Mouse (Mus musculus) lung, embryonic 15.5 days (tissue): ENCODE results near the gene Orm3. TPM values are rescaled to one million over a fixed set of nuclear protein-coding genes. Genes with fewer than 3 reads are reported as not detected.

Source experiments
- ATAC-seq: fragments of 200-750 bp; cut with Nextera tagmentation; 2 replicates; pipeline ENCODE4 v1.8.0; 2017; ENCODE audit warnings: moderate number of reproducible peaks, borderline replicate concordance; ENCODE audit not compliant: low FRiP score, low TSS enrichment; ENCODE audit errors: extremely low read depth
- H3K27ac ChIP-seq: fragments of 300-500 bp; sonication (generic); 2 replicates; pipeline ENCODE4 v1.5.1; 2015; ENCODE audit warnings: moderate library complexity, mild to moderate bottlenecking, inconsistent platforms
- H3K27me3 ChIP-seq: fragments of 300-500 bp; sonication (generic); 2 replicates; pipeline ENCODE4 v1.6.1; 2015; ENCODE audit warnings: inconsistent platforms
- H3K36me3 ChIP-seq: fragments of 300-500 bp; sonication (generic); 2 replicates; pipeline ENCODE4 v1.6.1; 2015; ENCODE audit warnings: inconsistent platforms
- H3K4me1 ChIP-seq: fragments of 300-500 bp; sonication (generic); 2 replicates; pipeline ENCODE4 v1.6.1; 2015; ENCODE audit warnings: inconsistent platforms
- H3K4me2 ChIP-seq: fragments of 300-500 bp; sonication (generic); 2 replicates; pipeline ENCODE4 v1.6.1; 2015; ENCODE audit warnings: inconsistent platforms, mild to moderate bottlenecking, moderate library complexity
- H3K4me3 ChIP-seq: fragments of 300-500 bp; sonication (generic); 2 replicates; pipeline ENCODE4 v1.5.1; 2015; ENCODE audit warnings: mild to moderate bottlenecking, inconsistent platforms
- H3K9ac ChIP-seq: fragments of 300-500 bp; sonication (generic); 2 replicates; pipeline ENCODE4 v1.6.1; 2015; ENCODE audit warnings: inconsistent platforms
- H3K9me3 ChIP-seq: fragments of 300-500 bp; sonication (generic); 2 replicates; pipeline ENCODE4 v1.6.1; 2016; ENCODE audit warnings: inconsistent platforms
- WGBS: fragments of 180-500 bp; shearing (Covaris S2); methylation state at CpG from one replicate; pipeline ENCODE4 v1.1.7; 2015; 5-methylcytosine and 5-hydroxymethylcytosine counted together
- polyA plus RNA-seq: library from polyadenylated mRNA; unstranded; fragments of >200 nt; fragmentation: Nextera tagmentation; extraction: Ambion mirVana; gene quantifications from 2 replicates; pipeline ENCODE4 v1.2.1, GENCODE M21; 2015

Orm3 gene
- polyA plus RNA-seq, 1 experiment from 2014 or later: not detected

DNA sequence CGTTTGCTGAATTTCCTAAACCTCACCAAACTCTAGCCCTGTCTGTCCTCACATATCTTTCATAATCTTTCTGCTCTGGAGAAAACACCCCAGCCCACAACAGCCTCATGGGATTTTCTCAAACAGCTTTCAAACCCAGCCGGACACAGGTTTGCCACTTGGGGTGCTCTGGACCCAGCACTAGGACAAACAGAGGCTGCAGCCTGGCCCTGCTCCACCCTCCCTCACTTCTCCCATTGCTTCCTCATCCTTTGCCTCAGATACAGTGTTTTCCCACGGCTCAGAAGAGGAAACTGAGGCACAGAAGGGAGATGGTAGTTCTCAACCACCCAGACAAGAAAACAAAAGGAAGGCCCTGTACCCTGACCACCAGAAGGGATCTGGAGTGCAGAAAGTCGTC, 49.7 kb downstream of the Orm3 start:
- Histone ChIP-seq H3K27ac (peak overlapping the region; percentile 98), H3K9ac (no peak overlapping the region), H3K9me3 (no peaks in the 10 kb centered on the region), H3K4me2 (no peak overlapping the region), H3K27me3 (no peaks in the 10 kb centered on the region), H3K4me1 (peaks cover 69% of the 10 kb centered on the region), H3K4me3 (no peak overlapping the region), H3K36me3 (no peaks in the 10 kb centered on the region)
- ATAC-seq: no peak
- 43% methylated on average over 4 of the region's 4 CpGs for WGBS

- H3K4me2 ChIP-seq: peak overlapping the region; percentile 99
Observed at GRCm38 (mm10) chr4:63408247-63408646, 52.3 kb downstream of the Orm3 start.

GRCm38 (mm10) chr4:63408649-63409048, 52.7 kb downstream of the Orm3 start:
- no peaks in the 10 kb centered on the region for H3K9me3 ChIP-seq
- peak overlapping the region; percentile 82 for H3K27ac ChIP-seq
- H3K4me1 ChIP-seq: peaks cover 44% of the 10 kb centered on the region
- peak; percentile 32 for ATAC-seq
- 5% methylated on average over 8 of the region's 8 CpGs for WGBS
- H3K4me2 ChIP-seq: peak overlapping the region; percentile 99
- H3K36me3 ChIP-seq: no peaks in the 10 kb centered on the region
- H3K4me3 ChIP-seq: no peak overlapping the region
- peaks cover 4% of the 10 kb centered on the region; the same call in 1 of the 2 replicates for H3K27me3 ChIP-seq
- no peak overlapping the region for H3K9ac ChIP-seq

More at GRCm38 (mm10) chr4:63408247-63408646, 52.3 kb downstream of the Orm3 start:
- no peaks in the 10 kb centered on the region for H3K9me3 ChIP-seq
- 26% methylated on average over 7 of the region's 7 CpGs for WGBS
- no peaks in the 10 kb centered on the region for H3K36me3 ChIP-seq
- peaks cover 47% of the 10 kb centered on the region for H3K4me1 ChIP-seq
- H3K4me3 ChIP-seq: no peak overlapping the region
- peak overlapping the region; percentile 82 for H3K27ac ChIP-seq
- H3K9ac ChIP-seq: no peak overlapping the region
- ATAC-seq: peak; percentile 21
- H3K27me3 ChIP-seq: peaks cover 4% of the 10 kb centered on the region; the same call in 1 of the 2 replicates

Other genes starting within 250 kb of the Orm3 start
- 1.6 and 7.5 TPM in 2 replicates for gene Ambp, start 201.4 kb upstream of the Orm3 start, polyA plus RNA-seq
- 8.3 and 9.2 TPM in 2 replicates for gene Kif12, start 184.0 kb upstream of the Orm3 start, polyA plus RNA-seq
- gene Col27a1, start 142.2 kb upstream of the Orm3 start, polyA plus RNA-seq: 20.2 and 20.3 TPM in 2 replicates
- gene Orm1, start 11.6 kb upstream of the Orm3 start, polyA plus RNA-seq: not detected in 2 replicates
- not detected in 2 replicates for gene Orm2, start 6.3 kb downstream of the Orm3 start, polyA plus RNA-seq
- 9.0 and 10.4 TPM in 2 replicates for gene Akna, start 47.2 kb downstream of the Orm3 start, polyA plus RNA-seq
- gene Whrn, start 139.8 kb downstream of the Orm3 start, polyA plus RNA-seq: 2.7 and 2.8 TPM in 2 replicates
- 265 and 273 TPM in 2 replicates for gene Atp6v1g1, start 188.6 kb downstream of the Orm3 start, polyA plus RNA-seq
- 9.0 and 9.8 TPM in 2 replicates for gene Tmem268, start 202.6 kb downstream of the Orm3 start, polyA plus RNA-seq
- gene Gm11213, start 249.1 kb downstream of the Orm3 start, polyA plus RNA-seq: not detected in 2 replicates